Mouse (Mus musculus): ENCODE measurements around the gene Trip11. TPM values are rescaled to one million over a fixed set of nuclear protein-coding genes. Genes with fewer than 3 reads are reported as not detected.
"Not testable (repeated sequence)": the region's sequence is repeated elsewhere in the genome, so short reads cannot be mapped to it uniquely, and the experiment has no call there.

Trip11 gene
- total RNA-seq (2017), result 103 and 121 TPM in 2 replicates

- ATAC-seq (ENCODE audit: extremely low read depth, insufficient number of reproducible peaks, low FRiP score, poor library complexity, severe bottlenecking), result peak; percentile 97
Observed at GRCm38 (mm10) chr12:101912626-101913490, at the start of gene Trip11. Gene Trip11 (minus strand): TSS chr12:101913267.

- ATAC-seq (ENCODE audit: extremely low read depth, insufficient number of reproducible peaks, low FRiP score, poor library complexity, severe bottlenecking), result not testable (repeated sequence)
Observed at GRCm38 (mm10) chr12:101958960-101959780, 46.1 kb upstream of the Trip11 start.

GRCm38 (mm10) chr12:101958556-101958955 lies 45.5 kb upstream of the Trip11 start:
- ATAC-seq (ENCODE audit: extremely low read depth, insufficient number of reproducible peaks, low FRiP score, poor library complexity, severe bottlenecking), result 0 out of 2 replicates have a peak, but pooled peaks have one; percentile 20

- ATAC-seq (ENCODE audit: extremely low read depth, insufficient number of reproducible peaks, low FRiP score, poor library complexity, severe bottlenecking), result peak; percentile 95
Observed at GRCm38 (mm10) chr12:101957942-101958544, 45.0 kb upstream of the Trip11 start, which contains the start of gene Atxn3. Gene Atxn3 (minus strand): TSS chr12:101958246.

GRCm38 (mm10) chr12:101957079-101957941 lies 44.2 kb upstream of the Trip11 start:
- no peak for ATAC-seq (ENCODE audit: extremely low read depth, insufficient number of reproducible peaks, low FRiP score, poor library complexity, severe bottlenecking)

GRCm38 (mm10) chr12:101955821-101956220 lies 42.8 kb upstream of the Trip11 start:
- not testable (repeated sequence) for ATAC-seq (ENCODE audit: extremely low read depth, insufficient number of reproducible peaks, low FRiP score, poor library complexity, severe bottlenecking)

GRCm38 (mm10) chr12:101948801-101949200 lies 35.7 kb upstream of the Trip11 start:
- no peak for ATAC-seq (ENCODE audit: extremely low read depth, insufficient number of reproducible peaks, low FRiP score, poor library complexity, severe bottlenecking)

GRCm38 (mm10) chr12:101947986-101948385 lies 34.9 kb upstream of the Trip11 start:
- ATAC-seq (ENCODE audit: extremely low read depth, insufficient number of reproducible peaks, low FRiP score, poor library complexity, severe bottlenecking), result no peak

- no peak for ATAC-seq (ENCODE audit: extremely low read depth, insufficient number of reproducible peaks, low FRiP score, poor library complexity, severe bottlenecking)
Observed at GRCm38 (mm10) chr12:101937572-101937971, 24.5 kb upstream of the Trip11 start.

GRCm38 (mm10) chr12:101935223-101935622 lies 22.2 kb upstream of the Trip11 start:
- no peak for ATAC-seq (ENCODE audit: extremely low read depth, insufficient number of reproducible peaks, low FRiP score, poor library complexity, severe bottlenecking)

GRCm38 (mm10) chr12:101928423-101928822 lies 15.4 kb upstream of the Trip11 start:
- ATAC-seq (ENCODE audit: extremely low read depth, insufficient number of reproducible peaks, low FRiP score, poor library complexity, severe bottlenecking), result no peak

GRCm38 (mm10) chr12:101922313-101922712 lies 9.2 kb upstream of the Trip11 start:
- ATAC-seq (ENCODE audit: extremely low read depth, insufficient number of reproducible peaks, low FRiP score, poor library complexity, severe bottlenecking), result no peak

- no peak for ATAC-seq (ENCODE audit: extremely low read depth, insufficient number of reproducible peaks, low FRiP score, poor library complexity, severe bottlenecking)
Observed at GRCm38 (mm10) chr12:101919847-101920246, 6.8 kb upstream of the Trip11 start.

- no peak for ATAC-seq (ENCODE audit: extremely low read depth, insufficient number of reproducible peaks, low FRiP score, poor library complexity, severe bottlenecking)
Observed at GRCm38 (mm10) chr12:101917165-101917564, 4.1 kb upstream of the Trip11 start.

- ATAC-seq (ENCODE audit: extremely low read depth, insufficient number of reproducible peaks, low FRiP score, poor library complexity, severe bottlenecking), result no peak
Observed at GRCm38 (mm10) chr12:101911346-101911745, 1.7 kb downstream of the Trip11 start.

GRCm38 (mm10) chr12:101910360-101910759 lies 2.7 kb downstream of the Trip11 start:
- ATAC-seq (ENCODE audit: extremely low read depth, insufficient number of reproducible peaks, low FRiP score, poor library complexity, severe bottlenecking), result no peak

- no peak for ATAC-seq (ENCODE audit: extremely low read depth, insufficient number of reproducible peaks, low FRiP score, poor library complexity, severe bottlenecking)
Observed at GRCm38 (mm10) chr12:101905817-101906216, 7.2 kb downstream of the Trip11 start.

GRCm38 (mm10) chr12:101904906-101905305 lies 8.2 kb downstream of the Trip11 start:
- ATAC-seq (ENCODE audit: extremely low read depth, insufficient number of reproducible peaks, low FRiP score, poor library complexity, severe bottlenecking), result no peak
